24 mouse cellular contexts compared by ENCODE assay signal in genomic region chr15:30463471-30464047, GRCm38 (mm10).
DNase-seq lines count a peak whose midpoint lies in the region; ATAC-seq and TF ChIP-seq lines count a peak whose summit lies in the region.
"Had no signal": no experiment of that assay in that cellular context is flagged by ENCODE, and none has a peak within 500 bp of the region (broad histone marks: within the 10 kb centered on the region; RNA-seq: fewer than 3 reads in every experiment).

No protein-coding gene starts in this region.

- no peaks in the 10 kb centered on the region for H3K36me3 ChIP-seq in heart, embryonic 15.5 days
- H3K36me3 ChIP-seq in heart, embryonic 10.5 days, result no peaks in the 10 kb centered on the region
- H3K36me3 ChIP-seq in kidney, embryonic 15.5 days, result no peaks in the 10 kb centered on the region
- H3K36me3 ChIP-seq in intestine, postnatal 0 days (ENCODE audit: control insufficient read depth, insufficient read depth), result no peaks in the 10 kb centered on the region
- H3K36me3 ChIP-seq: hindbrain, embryonic 12.5 days; limb, embryonic 13.5 days; lung, embryonic 15.5 days; midbrain, embryonic 10.5 days; neural tube, embryonic 12.5 days had no signal

- TF ChIP-seq CTCF in intestine, postnatal 0 days (IDR thresholded peaks at IDR 0.05; ENCODE audit: low read depth), result no peak

- peak; percentile 39 to 42 for DNase-seq in cerebellum, postnatal 14 days
- no peak for DNase-seq in cerebellum, adult 9-10 months
- no peak for DNase-seq in heart, embryonic 10.5 days (ENCODE audit: low spot score)
- no peak for DNase-seq in kidney, postnatal 36 days
- DNase-seq: adrenal gland, postnatal 10 days; cerebellum, adult 8-10 months; gastrocnemius, postnatal 14 days; kidney, adult 9 months; kidney, postnatal 4 days; thymus, adult 2 months had no signal

- no peak overlapping the region for H3K4me3 ChIP-seq in heart, embryonic 15.5 days
- no peak overlapping the region for H3K4me3 ChIP-seq in heart, embryonic 10.5 days
- no peak overlapping the region for H3K4me3 ChIP-seq in kidney, embryonic 15.5 days (replicated peaks)
- H3K4me3 ChIP-seq in intestine, postnatal 0 days (ENCODE audit: low read depth, low read length), result no peak overlapping the region
- H3K4me3 ChIP-seq: hindbrain, embryonic 12.5 days; limb, embryonic 13.5 days; lung, embryonic 15.5 days; midbrain, embryonic 10.5 days; myocyte; neural tube, embryonic 12.5 days had no signal

- peaks cover 5% of the 10 kb centered on the region for H3K4me1 ChIP-seq in heart, embryonic 15.5 days (replicated peaks)
- no peaks in the 10 kb centered on the region for H3K4me1 ChIP-seq in heart, embryonic 10.5 days
- H3K4me1 ChIP-seq in kidney, embryonic 15.5 days, result no peaks in the 10 kb centered on the region
- H3K4me1 ChIP-seq in intestine, postnatal 0 days (replicated peaks; ENCODE audit: control insufficient read depth, insufficient read depth, low read length), result no peaks in the 10 kb centered on the region
- H3K4me1 ChIP-seq: lung, embryonic 15.5 days had no signal

- no peak overlapping the region for H3K27ac ChIP-seq in heart, embryonic 15.5 days
- H3K27ac ChIP-seq in heart, embryonic 10.5 days, result no peak overlapping the region
- no peak overlapping the region for H3K27ac ChIP-seq in kidney, embryonic 15.5 days
- H3K27ac ChIP-seq in intestine, postnatal 0 days (ENCODE audit: low read depth, low read length), result no peak overlapping the region
- H3K27ac ChIP-seq: hindbrain, embryonic 12.5 days; hindbrain, postnatal 0 days; limb, embryonic 13.5 days; lung, embryonic 15.5 days; midbrain, embryonic 10.5 days; neural tube, embryonic 12.5 days had no signal

- H3K4me2 ChIP-seq in heart, embryonic 15.5 days, result no peak overlapping the region
- H3K4me2 ChIP-seq in kidney, embryonic 15.5 days, result no peak overlapping the region
- no peak overlapping the region for H3K4me2 ChIP-seq in intestine, postnatal 0 days (replicated peaks; ENCODE audit: low read depth)
- H3K4me2 ChIP-seq: hindbrain, embryonic 12.5 days; limb, embryonic 13.5 days; liver, embryonic 11.5 days; lung, embryonic 15.5 days; neural tube, embryonic 12.5 days had no signal

- WGBS in heart, embryonic 15.5 days, result 41% methylated on average over 5 of the region's 5 CpGs
- 81% methylated on average over 5 of the region's 5 CpGs for WGBS in heart, embryonic 10.5 days
- 69% methylated on average over 5 of the region's 5 CpGs for WGBS in kidney, embryonic 15.5 days
- 84% methylated on average over 5 of the region's 5 CpGs for WGBS in intestine, postnatal 0 days

- H3K9me3 ChIP-seq in heart, embryonic 15.5 days (replicated peaks), result no peaks in the 10 kb centered on the region
- H3K9me3 ChIP-seq in heart, embryonic 10.5 days, result no peaks in the 10 kb centered on the region
- no peaks in the 10 kb centered on the region for H3K9me3 ChIP-seq in kidney, embryonic 15.5 days (replicated peaks)
- no peaks in the 10 kb centered on the region for H3K9me3 ChIP-seq in intestine, postnatal 0 days (ENCODE audit: control insufficient read depth)
- H3K9me3 ChIP-seq: hindbrain, embryonic 12.5 days; limb, embryonic 13.5 days; lung, embryonic 15.5 days; midbrain, embryonic 10.5 days; neural tube, embryonic 12.5 days had no signal

- ATAC-seq in heart, embryonic 15.5 days (replicated peaks; ENCODE audit: insufficient number of reproducible peaks, insufficient read depth, low FRiP score, low read depth), result 0 out of 2 replicates have a peak, but pooled peaks have one; percentile 31
- peak; percentile 18; the same call in 1 of the 2 replicates for ATAC-seq in kidney, embryonic 15.5 days (replicated peaks; ENCODE audit: low FRiP score)
- ATAC-seq in intestine, postnatal 0 days, result no peak
- ATAC-seq: forebrain, embryonic 14.5 days; hindbrain, postnatal 0 days; intestine, embryonic 16.5 days; Patski had no signal

- H3K9ac ChIP-seq in heart, embryonic 15.5 days, result no peak overlapping the region
- no peak overlapping the region for H3K9ac ChIP-seq in kidney, embryonic 15.5 days
- no peak overlapping the region for H3K9ac ChIP-seq in intestine, postnatal 0 days (ENCODE audit: low read depth, low read length)
- H3K9ac ChIP-seq: hindbrain, embryonic 12.5 days; limb, embryonic 13.5 days; lung, embryonic 15.5 days; neural tube, embryonic 12.5 days had no signal

- no peaks in the 10 kb centered on the region for H3K27me3 ChIP-seq in heart, embryonic 15.5 days
- H3K27me3 ChIP-seq in heart, embryonic 10.5 days (ENCODE audit: insufficient read depth, poor library complexity, severe bottlenecking), result no peaks in the 10 kb centered on the region
- H3K27me3 ChIP-seq in kidney, embryonic 15.5 days, result no peaks in the 10 kb centered on the region
- H3K27me3 ChIP-seq in intestine, postnatal 0 days (replicated peaks; ENCODE audit: control insufficient read depth, insufficient read depth, low read length), result no peaks in the 10 kb centered on the region
- H3K27me3 ChIP-seq: hindbrain, embryonic 12.5 days; limb, embryonic 13.5 days; lung, embryonic 15.5 days; neural tube, embryonic 12.5 days; Patski had no signal

Comparison
In these comparisons a context has a peak if more than half of its experiments do, and no peak if none do; other contexts are left out.
1. DNase-seq: peak in cerebellum, postnatal 14 days (2 of 2); none in cerebellum, adult 9-10 months (single experiment), heart, embryonic 10.5 days (single experiment) and kidney, postnatal 36 days (0 of 2).